Mouse (Mus musculus): ENCODE results near the gene Dmap1.

- TF ChIP-seq GATA1 (IDR thresholded peaks at IDR 0.05; ENCODE audit: borderline replicate concordance, low read length) (no peak), CTCF (IDR thresholded peaks at IDR 0.05; ENCODE audit: low read depth, low read length) (no peak)
Observed at GRCm38 (mm10) chr4:117672042-117672441, 10.0 kb downstream of the Dmap1 start.

Data from G1E (cell line).